Mouse (Mus musculus) C2C12 (cell line): ENCODE measurements around the gene Lep.

ENCODE experiments used
- CTCF ChIP-seq: IDR thresholded peaks from one replicate; pipeline ENCODE4 v1.5.1; 2011; ENCODE audit not compliant: control insufficient read depth, insufficient read depth, insufficient read length
- MAX ChIP-seq: IDR thresholded peaks from one replicate; pipeline ENCODE4 v1.6.1; 2011; ENCODE audit warnings: mild to moderate bottlenecking, control low read depth

GRCm38 (mm10) chr6:29052188-29052587 lies 7.8 kb upstream of the Lep start:
- no peak for TF ChIP-seq CTCF
- TF ChIP-seq MAX: no peak
